Mouse (Mus musculus): ENCODE measurements around the gene Lemd1.

DNA sequence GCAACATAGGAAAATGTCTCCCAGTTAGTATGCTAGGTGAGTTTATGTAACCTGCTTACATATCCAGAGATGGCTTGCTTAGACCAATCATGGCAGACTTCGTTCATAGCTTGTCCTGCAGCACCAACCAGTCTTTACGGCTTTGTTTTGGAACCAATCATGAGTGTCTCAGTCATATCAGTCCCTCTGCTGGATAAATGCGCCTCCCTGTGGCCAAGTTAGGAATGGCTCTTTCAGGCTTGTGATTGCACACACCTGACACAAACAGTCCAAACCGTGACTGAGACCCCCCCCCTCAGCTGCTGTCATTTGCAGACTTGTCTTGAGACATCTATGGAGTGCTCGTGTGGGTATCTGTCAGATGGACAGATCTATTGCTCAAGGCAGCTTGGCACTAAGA lies 69.8 kb downstream of the Lemd1 start:
- TF ChIP-seq CTCF (conservative IDR thresholded peaks at IDR 0.05; ENCODE audit: insufficient read depth, insufficient read length, low read depth, low read length) (peak; percentile 33; the same call in 1 of the 2 replicates), POLR2A (IDR thresholded peaks at IDR 0.05; ENCODE audit: low read depth, low read length) (no peak)
